Mouse (Mus musculus): ENCODE results near the gene Adgrb2. TPM values are rescaled to one million over a fixed set of nuclear protein-coding genes. Genes with fewer than 3 reads are reported as not detected.

Adgrb2 gene
- polyA plus RNA-seq, 1 experiment: 6.7 TPM

- TF ChIP-seq POLR2A (IDR thresholded peaks at IDR 0.05; ENCODE audit: control insufficient read depth, extremely low read depth, insufficient read depth, low read length, poor library complexity) (no peak), CTCF (IDR thresholded peaks at IDR 0.05; ENCODE audit: borderline replicate concordance, control insufficient read depth, extremely low read depth, insufficient read depth, low read length, poor library complexity) (no peak)
- Histone ChIP-seq H3K4me1 (replicated peaks; ENCODE audit: control insufficient read depth, insufficient read depth, low read length) (no peaks in the 10 kb centered on the region), H3K27me3 (ENCODE audit: control insufficient read depth, insufficient read depth, low read length) (no peaks in the 10 kb centered on the region), H3K36me3 (ENCODE audit: control insufficient read depth, insufficient read depth, low read length) (no peaks in the 10 kb centered on the region), H3K4me3 (ENCODE audit: control insufficient read depth, insufficient read depth, low read length) (no peak overlapping the region), H3K27ac (ENCODE audit: control insufficient read depth, insufficient read depth, low read length) (no peak overlapping the region)
- WGBS: 75% methylated on average over 1 of the region's 1 CpGs
- DNase-seq: no peak
Observed at GRCm38 (mm10) chr4:130054727-130055126, 70.1 kb downstream of the Adgrb2 start.

GRCm38 (mm10) chr4:130055160-130056010 is 70.7 kb downstream of the Adgrb2 start:
- Histone ChIP-seq H3K36me3 (ENCODE audit: control insufficient read depth, insufficient read depth, low read length) (no peaks in the 10 kb centered on the region), H3K27ac (ENCODE audit: control insufficient read depth, insufficient read depth, low read length) (no peak overlapping the region), H3K27me3 (ENCODE audit: control insufficient read depth, insufficient read depth, low read length) (no peaks in the 10 kb centered on the region), H3K4me3 (ENCODE audit: control insufficient read depth, insufficient read depth, low read length) (no peak overlapping the region), H3K4me1 (replicated peaks; ENCODE audit: control insufficient read depth, insufficient read depth, low read length) (no peaks in the 10 kb centered on the region)
- TF ChIP-seq CTCF (IDR thresholded peaks at IDR 0.05; ENCODE audit: borderline replicate concordance, control insufficient read depth, extremely low read depth, insufficient read depth, low read length, poor library complexity) (no peak), POLR2A (IDR thresholded peaks at IDR 0.05; ENCODE audit: control insufficient read depth, extremely low read depth, insufficient read depth, low read length, poor library complexity) (no peak)
- DNase-seq: no peak
- 97% methylated on average over 14 of the region's 14 CpGs for WGBS

GRCm38 (mm10) chr4:130056011-130056322 is 71.3 kb downstream of the Adgrb2 start:
- no peak for DNase-seq
- no peak overlapping the region for H3K27ac ChIP-seq (ENCODE audit: control insufficient read depth, insufficient read depth, low read length)
- H3K4me3 ChIP-seq (ENCODE audit: control insufficient read depth, insufficient read depth, low read length): no peak overlapping the region
- WGBS: 90% methylated on average over 3 of the region's 3 CpGs
- TF ChIP-seq POLR2A (IDR thresholded peaks at IDR 0.05; ENCODE audit: control insufficient read depth, extremely low read depth, insufficient read depth, low read length, poor library complexity) (no peak), CTCF (IDR thresholded peaks at IDR 0.05; ENCODE audit: borderline replicate concordance, control insufficient read depth, extremely low read depth, insufficient read depth, low read length, poor library complexity) (no peak)
- no peaks in the 10 kb centered on the region for H3K4me1 ChIP-seq (replicated peaks; ENCODE audit: control insufficient read depth, insufficient read depth, low read length)
- H3K27me3 ChIP-seq (ENCODE audit: control insufficient read depth, insufficient read depth, low read length): no peaks in the 10 kb centered on the region
- no peaks in the 10 kb centered on the region for H3K36me3 ChIP-seq (ENCODE audit: control insufficient read depth, insufficient read depth, low read length)

- Histone ChIP-seq H3K27ac (ENCODE audit: control insufficient read depth, insufficient read depth, low read length) (no peak overlapping the region), H3K27me3 (ENCODE audit: control insufficient read depth, insufficient read depth, low read length) (no peaks in the 10 kb centered on the region), H3K4me1 (replicated peaks; ENCODE audit: control insufficient read depth, insufficient read depth, low read length) (no peaks in the 10 kb centered on the region), H3K36me3 (ENCODE audit: control insufficient read depth, insufficient read depth, low read length) (no peaks in the 10 kb centered on the region), H3K4me3 (ENCODE audit: control insufficient read depth, insufficient read depth, low read length) (no peak overlapping the region)
- WGBS: 88% methylated on average over 3 of the region's 3 CpGs
- TF ChIP-seq POLR2A (IDR thresholded peaks at IDR 0.05; ENCODE audit: control insufficient read depth, extremely low read depth, insufficient read depth, low read length, poor library complexity) (no peak), CTCF (IDR thresholded peaks at IDR 0.05; ENCODE audit: borderline replicate concordance, control insufficient read depth, extremely low read depth, insufficient read depth, low read length, poor library complexity) (no peak)
- no peak for DNase-seq
Observed at GRCm38 (mm10) chr4:130056471-130056870, 71.8 kb downstream of the Adgrb2 start.

- no peaks in the 10 kb centered on the region for H3K36me3 ChIP-seq (ENCODE audit: control insufficient read depth, insufficient read depth, low read length)
- TF ChIP-seq CTCF (IDR thresholded peaks at IDR 0.05; ENCODE audit: borderline replicate concordance, control insufficient read depth, extremely low read depth, insufficient read depth, low read length, poor library complexity) (no peak), POLR2A (IDR thresholded peaks at IDR 0.05; ENCODE audit: control insufficient read depth, extremely low read depth, insufficient read depth, low read length, poor library complexity) (no peak)
- DNase-seq: no peak
- no peaks in the 10 kb centered on the region for H3K27me3 ChIP-seq (ENCODE audit: control insufficient read depth, insufficient read depth, low read length)
- no peak overlapping the region for H3K27ac ChIP-seq (ENCODE audit: control insufficient read depth, insufficient read depth, low read length)
- H3K4me3 ChIP-seq (ENCODE audit: control insufficient read depth, insufficient read depth, low read length): no peak overlapping the region
- no peaks in the 10 kb centered on the region for H3K4me1 ChIP-seq (replicated peaks; ENCODE audit: control insufficient read depth, insufficient read depth, low read length)
Observed at GRCm38 (mm10) chr4:130060937-130061336, 76.3 kb downstream of the Adgrb2 start.

- Histone ChIP-seq H3K27ac (ENCODE audit: control insufficient read depth, insufficient read depth, low read length) (no peak overlapping the region), H3K36me3 (ENCODE audit: control insufficient read depth, insufficient read depth, low read length) (no peaks in the 10 kb centered on the region), H3K4me3 (ENCODE audit: control insufficient read depth, insufficient read depth, low read length) (no peak overlapping the region), H3K27me3 (ENCODE audit: control insufficient read depth, insufficient read depth, low read length) (no peaks in the 10 kb centered on the region), H3K4me1 (replicated peaks; ENCODE audit: control insufficient read depth, insufficient read depth, low read length) (no peaks in the 10 kb centered on the region)
- 79% methylated on average over 7 of the region's 7 CpGs for WGBS
- no peak for DNase-seq
- no peak for TF ChIP-seq CTCF (IDR thresholded peaks at IDR 0.05; ENCODE audit: borderline replicate concordance, control insufficient read depth, extremely low read depth, insufficient read depth, low read length, poor library complexity)
- no peak for TF ChIP-seq POLR2A (IDR thresholded peaks at IDR 0.05; ENCODE audit: control insufficient read depth, extremely low read depth, insufficient read depth, low read length, poor library complexity)
Observed at GRCm38 (mm10) chr4:130063191-130063590, 78.5 kb downstream of the Adgrb2 start.
